Mouse (Mus musculus): ENCODE results near the gene Palmd. TPM values are rescaled to one million over a fixed set of nuclear protein-coding genes. Genes with fewer than 3 reads are reported as not detected.
A peak's percentile ranks its signal among the peaks of the same experiment; 100 is the strongest.

Palmd gene
- polyA plus RNA-seq, 1 experiment from 2014 or later = 4.9 TPM

- H3K27ac ChIP-seq (ENCODE audit: low read depth) = no peak overlapping the region
- peak; percentile 30 for DNase-seq
- 80% methylated on average over 14 of the region's 14 CpGs for WGBS
- no peak for TF ChIP-seq CTCF (IDR thresholded peaks at IDR 0.05; ENCODE audit: low read depth)
- no peak overlapping the region for H3K4me2 ChIP-seq
- H3K9me3 ChIP-seq (ENCODE audit: low read depth, low read length) = no peaks in the 10 kb centered on the region
- no peaks in the 10 kb centered on the region for H3K4me1 ChIP-seq (ENCODE audit: insufficient read depth)
- no peak for ATAC-seq (ENCODE audit: insufficient read depth)
- no peaks in the 10 kb centered on the region for H3K27me3 ChIP-seq (ENCODE audit: insufficient read depth, low read length)
- no peaks in the 10 kb centered on the region for H3K36me3 ChIP-seq (ENCODE audit: insufficient read depth)
- no peak overlapping the region for H3K9ac ChIP-seq
- no peak overlapping the region for H3K4me3 ChIP-seq (ENCODE audit: low read depth, low read length)
Measured at GRCm38 (mm10) chr3:116882221-116882960, 86.4 kb downstream of the Palmd start.

DNA sequence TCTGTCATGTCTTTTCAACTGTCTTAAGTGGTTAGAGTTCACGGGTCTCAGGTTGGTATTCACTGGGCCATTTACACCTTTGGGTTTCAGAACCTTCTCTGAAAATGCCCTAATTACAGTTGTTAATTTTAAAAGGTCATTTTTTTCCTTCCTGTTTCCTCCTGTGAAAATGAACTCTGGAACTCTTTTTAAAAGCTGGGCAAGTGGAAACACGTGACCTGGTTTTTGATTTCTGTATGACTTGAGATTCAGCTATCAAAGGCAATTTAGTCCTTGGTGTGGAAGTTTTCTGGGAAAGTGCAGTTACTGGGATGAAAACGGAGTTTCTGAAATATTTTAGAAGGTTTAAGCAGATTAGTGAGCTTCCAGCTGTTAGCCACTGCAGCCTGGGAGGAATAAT, 98.4 kb downstream of the Palmd start:
- no peak overlapping the region for H3K9ac ChIP-seq
- no peaks in the 10 kb centered on the region for H3K36me3 ChIP-seq (ENCODE audit: insufficient read depth)
- no peak overlapping the region for H3K4me3 ChIP-seq (ENCODE audit: low read depth, low read length)
- H3K27ac ChIP-seq (ENCODE audit: low read depth) = no peak overlapping the region
- no peaks in the 10 kb centered on the region for H3K27me3 ChIP-seq (ENCODE audit: insufficient read depth, low read length)
- no peaks in the 10 kb centered on the region for H3K9me3 ChIP-seq (ENCODE audit: low read depth, low read length)
- H3K4me1 ChIP-seq (ENCODE audit: insufficient read depth) = no peaks in the 10 kb centered on the region
- H3K4me2 ChIP-seq = no peak overlapping the region
- no peak for TF ChIP-seq CTCF (IDR thresholded peaks at IDR 0.05; ENCODE audit: low read depth)
- DNase-seq = no peak
- no peak for ATAC-seq (ENCODE audit: insufficient read depth)
- WGBS = 63% methylated on average over 3 of the region's 3 CpGs

Other genes with a start within 250 kb of the Palmd start
- gene Agl, start 160.8 kb downstream of the Palmd start, polyA plus RNA-seq (2014; fragmentation: Nextera tagmentation; extraction: Ambion mirVana) = 12.1 and 14.9 TPM in 2 replicates
- gene Frrs1, start 109.5 kb downstream of the Palmd start, polyA plus RNA-seq (2014; fragmentation: Nextera tagmentation; extraction: Ambion mirVana) = 8.9 and 11.5 TPM in 2 replicates
- gene 4930455H04Rik, start 720 bp downstream of the Palmd start, polyA plus RNA-seq (2014; fragmentation: Nextera tagmentation; extraction: Ambion mirVana) = not detected in 2 replicates